Mouse (Mus musculus): ENCODE measurements around the gene Taok3. TPM values are rescaled to one million over a fixed set of nuclear protein-coding genes. Genes with fewer than 3 reads are reported as not detected.

Gene Taok3
- polyA plus RNA-seq, 1 experiment from 2014 or later, result 22.0 TPM

- Histone ChIP-seq H3K27ac (ENCODE audit: low read length) (no peak overlapping the region), H3K9me3 (ENCODE audit: control insufficient read depth, low read depth, low read length) (no peaks in the 10 kb centered on the region), H3K4me3 (ENCODE audit: low read depth, low read length) (no peak overlapping the region), H3K4me2 (replicated peaks; ENCODE audit: low read depth, low read length) (no peak overlapping the region), H3K4me1 (ENCODE audit: control insufficient read depth, insufficient read depth, low read length) (peaks cover 12% of the 10 kb centered on the region), H3K27me3 (ENCODE audit: control insufficient read depth, insufficient read depth, low read length) (no peaks in the 10 kb centered on the region), H3K36me3 (ENCODE audit: control insufficient read depth, insufficient read depth, low read length) (peaks cover 27% of the 10 kb centered on the region), H3K9ac (replicated peaks; ENCODE audit: low read depth, low read length) (no peak overlapping the region)
- WGBS, result 61% methylated on average over 7 of the region's 7 CpGs
- no peak for ATAC-seq (ENCODE audit: insufficient number of reproducible peaks, insufficient read depth, low FRiP score, low read depth)
These were observed 164.8 kb downstream of the Taok3 start for GRCm38 (mm10) chr5:117284682-117285081.

- Histone ChIP-seq H3K36me3 (ENCODE audit: control insufficient read depth, insufficient read depth, low read length) (peaks cover 27% of the 10 kb centered on the region), H3K27me3 (ENCODE audit: control insufficient read depth, insufficient read depth, low read length) (no peaks in the 10 kb centered on the region), H3K9ac (replicated peaks; ENCODE audit: low read depth, low read length) (no peak overlapping the region), H3K4me2 (replicated peaks; ENCODE audit: low read depth, low read length) (no peak overlapping the region), H3K4me1 (ENCODE audit: control insufficient read depth, insufficient read depth, low read length) (peaks cover 12% of the 10 kb centered on the region), H3K27ac (ENCODE audit: low read length) (no peak overlapping the region), H3K4me3 (ENCODE audit: low read depth, low read length) (no peak overlapping the region), H3K9me3 (ENCODE audit: control insufficient read depth, low read depth, low read length) (no peaks in the 10 kb centered on the region)
- WGBS, result 79% methylated on average over 4 of the region's 4 CpGs
- ATAC-seq (ENCODE audit: insufficient number of reproducible peaks, insufficient read depth, low FRiP score, low read depth), result no peak
These were observed 165.3 kb downstream of the Taok3 start for GRCm38 (mm10) chr5:117285266-117285665.

GRCm38 (mm10) chr5:117286286-117286685, 166.4 kb downstream of the Taok3 start:
- peaks cover 27% of the 10 kb centered on the region for H3K36me3 ChIP-seq (ENCODE audit: control insufficient read depth, insufficient read depth, low read length)
- no peaks in the 10 kb centered on the region for H3K9me3 ChIP-seq (ENCODE audit: control insufficient read depth, low read depth, low read length)
- peak overlapping the region; percentile 88 for H3K4me3 ChIP-seq (ENCODE audit: low read depth, low read length)
- H3K4me2 ChIP-seq (replicated peaks; ENCODE audit: low read depth, low read length), result peak overlapping the region; percentile 56
- WGBS, result 49% methylated on average over 3 of the region's 3 CpGs
- H3K27ac ChIP-seq (ENCODE audit: low read length), result no peak overlapping the region
- H3K27me3 ChIP-seq (ENCODE audit: control insufficient read depth, insufficient read depth, low read length), result no peaks in the 10 kb centered on the region
- no peak for ATAC-seq (ENCODE audit: insufficient number of reproducible peaks, insufficient read depth, low FRiP score, low read depth)
- peak overlapping the region; percentile 91 for H3K9ac ChIP-seq (replicated peaks; ENCODE audit: low read depth, low read length)
- H3K4me1 ChIP-seq (ENCODE audit: control insufficient read depth, insufficient read depth, low read length), result peaks cover 12% of the 10 kb centered on the region

- under 1% methylated on average over 72 of the region's 77 CpGs for WGBS
- Histone ChIP-seq H3K9ac (replicated peaks; ENCODE audit: low read depth, low read length) (peak within 1 kb of the TSS; percentile 91), H3K4me2 (replicated peaks; ENCODE audit: low read depth, low read length) (peak within 1 kb of the TSS; percentile 56), H3K4me1 (ENCODE audit: control insufficient read depth, insufficient read depth, low read length) (peaks cover 12% of the 10 kb centered on the region), H3K36me3 (ENCODE audit: control insufficient read depth, insufficient read depth, low read length) (peaks cover 21% of the 10 kb centered on the region), H3K27me3 (ENCODE audit: control insufficient read depth, insufficient read depth, low read length) (no peaks in the 10 kb centered on the region), H3K27ac (ENCODE audit: low read length) (peak within 1 kb of the TSS; percentile 52), H3K9me3 (ENCODE audit: control insufficient read depth, low read depth, low read length) (no peaks in the 10 kb centered on the region), H3K4me3 (ENCODE audit: low read depth, low read length) (peak within 1 kb of the TSS; percentile 88)
- ATAC-seq (ENCODE audit: insufficient number of reproducible peaks, insufficient read depth, low FRiP score, low read depth), result peak; percentile 96
These were observed 167.2 kb downstream of the Taok3 start, which contains the start of gene Pebp1 for GRCm38 (mm10) chr5:117286831-117287822. Gene Pebp1, minus strand, starts transcription at chr5:117287625.

- Histone ChIP-seq H3K4me2 (replicated peaks; ENCODE audit: low read depth, low read length) (no peak overlapping the region), H3K4me3 (ENCODE audit: low read depth, low read length) (no peak overlapping the region), H3K27me3 (ENCODE audit: control insufficient read depth, insufficient read depth, low read length) (no peaks in the 10 kb centered on the region), H3K9me3 (ENCODE audit: control insufficient read depth, low read depth, low read length) (no peaks in the 10 kb centered on the region), H3K36me3 (ENCODE audit: control insufficient read depth, insufficient read depth, low read length) (peaks cover 6% of the 10 kb centered on the region; the same call in 1 of the 2 replicates), H3K27ac (ENCODE audit: low read length) (no peak overlapping the region), H3K4me1 (ENCODE audit: control insufficient read depth, insufficient read depth, low read length) (peaks cover 12% of the 10 kb centered on the region), H3K9ac (replicated peaks; ENCODE audit: low read depth, low read length) (no peak overlapping the region)
- no peak for ATAC-seq (ENCODE audit: insufficient number of reproducible peaks, insufficient read depth, low FRiP score, low read depth)
These were observed 169.7 kb downstream of the Taok3 start for GRCm38 (mm10) chr5:117289646-117290045.

GRCm38 (mm10) chr5:117290081-117290480, 170.2 kb downstream of the Taok3 start:
- H3K4me3 ChIP-seq (ENCODE audit: low read depth, low read length), result no peak overlapping the region
- H3K27ac ChIP-seq (ENCODE audit: low read length), result no peak overlapping the region
- peaks cover 12% of the 10 kb centered on the region for H3K4me1 ChIP-seq (ENCODE audit: control insufficient read depth, insufficient read depth, low read length)
- no peak overlapping the region for H3K4me2 ChIP-seq (replicated peaks; ENCODE audit: low read depth, low read length)
- H3K36me3 ChIP-seq (ENCODE audit: control insufficient read depth, insufficient read depth, low read length), result peaks cover 2% of the 10 kb centered on the region; the same call in 1 of the 2 replicates
- no peaks in the 10 kb centered on the region for H3K27me3 ChIP-seq (ENCODE audit: control insufficient read depth, insufficient read depth, low read length)
- no peaks in the 10 kb centered on the region for H3K9me3 ChIP-seq (ENCODE audit: control insufficient read depth, low read depth, low read length)
- no peak overlapping the region for H3K9ac ChIP-seq (replicated peaks; ENCODE audit: low read depth, low read length)
- no peak for ATAC-seq (ENCODE audit: insufficient number of reproducible peaks, insufficient read depth, low FRiP score, low read depth)
- WGBS, result 95% methylated on average over 2 of the region's 2 CpGs

GRCm38 (mm10) chr5:117291312-117291711, 171.4 kb downstream of the Taok3 start:
- no peak overlapping the region for H3K4me2 ChIP-seq (replicated peaks; ENCODE audit: low read depth, low read length)
- peaks cover 5% of the 10 kb centered on the region; the same call in 1 of the 2 replicates for H3K4me1 ChIP-seq (ENCODE audit: control insufficient read depth, insufficient read depth, low read length)
- H3K36me3 ChIP-seq (ENCODE audit: control insufficient read depth, insufficient read depth, low read length), result no peaks in the 10 kb centered on the region
- H3K9me3 ChIP-seq (ENCODE audit: control insufficient read depth, low read depth, low read length), result no peaks in the 10 kb centered on the region
- no peak for ATAC-seq (ENCODE audit: insufficient number of reproducible peaks, insufficient read depth, low FRiP score, low read depth)
- H3K9ac ChIP-seq (replicated peaks; ENCODE audit: low read depth, low read length), result no peak overlapping the region
- H3K27ac ChIP-seq (ENCODE audit: low read length), result no peak overlapping the region
- WGBS, result 87% methylated on average over 3 of the region's 3 CpGs
- no peak overlapping the region for H3K4me3 ChIP-seq (ENCODE audit: low read depth, low read length)
- no peaks in the 10 kb centered on the region for H3K27me3 ChIP-seq (ENCODE audit: control insufficient read depth, insufficient read depth, low read length)

- 72% methylated on average over 6 of the region's 6 CpGs for WGBS
- Histone ChIP-seq H3K27me3 (ENCODE audit: control insufficient read depth, insufficient read depth, low read length) (no peaks in the 10 kb centered on the region), H3K9ac (replicated peaks; ENCODE audit: low read depth, low read length) (no peak overlapping the region), H3K36me3 (ENCODE audit: control insufficient read depth, insufficient read depth, low read length) (no peaks in the 10 kb centered on the region), H3K4me2 (replicated peaks; ENCODE audit: low read depth, low read length) (no peak overlapping the region), H3K4me1 (ENCODE audit: control insufficient read depth, insufficient read depth, low read length) (peaks cover 5% of the 10 kb centered on the region; the same call in 1 of the 2 replicates), H3K27ac (ENCODE audit: low read length) (no peak overlapping the region), H3K9me3 (ENCODE audit: control insufficient read depth, low read depth, low read length) (no peaks in the 10 kb centered on the region), H3K4me3 (ENCODE audit: low read depth, low read length) (no peak overlapping the region)
- ATAC-seq (ENCODE audit: insufficient number of reproducible peaks, insufficient read depth, low FRiP score, low read depth), result no peak
These were observed 172.6 kb downstream of the Taok3 start for GRCm38 (mm10) chr5:117292547-117292946.
